Mouse (Mus musculus) activated CD4-positive, CD25-positive, alpha-beta regulatory T cell, adult 4 months (primary cell): ENCODE results near the gene Selenot. TPM values are rescaled to one million over a fixed set of nuclear protein-coding genes. Genes with fewer than 3 reads are reported as not detected.
"Not testable (repeated sequence)": the region's sequence is repeated elsewhere in the genome, so short reads cannot be mapped to it uniquely, and the experiment has no call there.

Source experiments
- ATAC-seq: one replicate; pipeline ENCODE4 v1.8.0; 2017
- polyA plus RNA-seq, 2 experiments: library from polyadenylated mRNA; unstranded; fragments of 100-300 nt; shearing (Covaris generic); gene quantifications; one replicate each; pipeline ENCODE4 v1.2.1; 2017

Selenot gene
- 10 to 100 TPM; 27.9 to 54.8 TPM for polyA plus RNA-seq

GRCm38 (mm10) chr3:58576137-58577066, at the start of gene Selenot:
Gene Selenot, plus strand, starts transcription at chr3:58576636.
- peak; percentile 69 for ATAC-seq

DNA sequence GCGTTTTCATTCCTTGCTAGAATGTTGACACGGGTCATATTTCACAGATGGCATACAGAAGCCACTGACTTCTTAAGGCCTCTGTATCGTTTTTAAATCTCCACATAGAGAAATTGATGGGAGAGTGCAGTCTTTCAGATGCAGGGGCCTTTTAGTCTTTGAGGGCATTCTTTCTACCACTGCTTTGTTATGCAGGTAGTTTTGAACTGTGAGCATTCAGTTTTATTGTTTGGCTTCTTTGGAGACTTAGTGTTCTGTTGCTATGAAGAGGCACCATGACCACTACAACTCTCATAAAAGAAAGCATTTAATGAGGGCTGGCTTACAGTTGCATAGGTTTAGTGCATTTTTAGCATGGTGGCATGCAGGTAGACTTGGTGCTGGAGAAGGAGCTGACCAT, 39.9 kb upstream of the Selenot start:
- ATAC-seq, result no peak

- peak; percentile 84 for ATAC-seq
These were observed 24.2 kb upstream of the Selenot start for GRCm38 (mm10) chr3:58552001-58552811.

GRCm38 (mm10) chr3:58556649-58557048, 19.8 kb upstream of the Selenot start:
- ATAC-seq, result no peak

GRCm38 (mm10) chr3:58559887-58560286, 16.5 kb upstream of the Selenot start:
- no peak for ATAC-seq

DNA sequence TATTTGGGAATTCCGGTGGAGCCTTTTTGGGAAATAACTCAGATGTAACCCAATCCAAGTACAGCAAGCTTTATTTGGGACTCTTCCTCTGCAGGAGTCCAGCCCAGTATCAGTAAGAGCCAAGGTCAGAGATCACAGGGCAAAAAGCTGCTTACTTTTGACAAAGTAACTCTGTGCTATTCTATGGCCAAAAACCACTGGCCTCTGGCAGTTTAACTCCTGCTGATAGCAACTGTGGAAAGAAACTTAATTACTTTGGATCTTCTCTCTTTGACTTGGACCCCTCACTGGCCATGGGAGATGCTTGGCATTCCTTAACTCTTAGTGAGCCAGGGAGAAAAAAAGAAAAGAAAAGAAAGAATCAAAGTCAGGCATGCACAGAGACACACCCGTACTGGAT, 15.0 kb upstream of the Selenot start:
- ATAC-seq, result no peak

- no peak for ATAC-seq
These were observed 5.6 kb upstream of the Selenot start for GRCm38 (mm10) chr3:58570821-58571220.

DNA sequence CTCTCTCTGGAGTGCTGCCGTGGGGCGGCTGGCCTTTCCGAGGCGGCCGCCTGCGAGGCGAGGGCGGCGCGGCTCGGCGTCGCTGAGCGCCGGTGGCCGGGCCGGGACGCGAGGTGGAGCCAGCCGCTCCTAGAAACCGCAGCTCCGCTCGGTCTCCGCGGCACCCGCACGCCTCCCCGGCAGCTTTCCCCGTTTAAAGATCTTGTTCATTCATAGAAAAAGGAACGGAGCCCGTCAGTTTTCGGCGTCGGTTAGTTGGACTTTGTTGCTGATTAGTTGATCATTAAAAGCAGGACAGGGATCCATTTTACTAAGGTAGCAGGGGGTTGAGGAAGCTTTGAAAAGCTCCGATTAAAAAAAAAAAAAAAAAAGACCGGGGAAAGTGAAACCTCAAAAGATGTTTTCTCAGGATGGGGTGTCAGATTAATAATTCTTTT, 649 bp downstream of the Selenot start:
- ATAC-seq, result peak; percentile 55

GRCm38 (mm10) chr3:58577506-58578050, 1.1 kb downstream of the Selenot start:
- ATAC-seq, result no peak

- ATAC-seq, result no peak
These were observed 5.1 kb downstream of the Selenot start for GRCm38 (mm10) chr3:58581530-58581929.

DNA sequence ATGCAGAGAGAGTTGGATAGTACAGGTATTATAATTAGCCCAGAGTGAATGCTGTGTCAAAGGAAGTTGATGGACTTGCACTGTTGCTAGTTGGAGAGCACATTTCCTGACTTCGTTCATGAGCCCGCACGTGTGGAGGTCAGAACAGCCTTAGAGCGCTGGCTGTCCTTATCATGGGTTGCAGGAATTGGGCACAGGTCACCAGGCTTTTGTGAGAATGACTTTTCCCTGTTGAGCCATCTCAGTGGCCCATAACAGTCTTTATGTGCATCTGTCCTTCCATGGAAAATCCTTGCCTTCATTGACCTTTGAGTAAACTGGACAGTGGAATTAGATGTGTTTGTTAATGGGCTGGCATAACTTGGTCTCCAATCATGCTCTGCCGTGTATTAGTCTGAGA, 5.9 kb downstream of the Selenot start:
- no peak for ATAC-seq

GRCm38 (mm10) chr3:58582788-58583426, 6.5 kb downstream of the Selenot start:
- peak; percentile 53 for ATAC-seq

DNA sequence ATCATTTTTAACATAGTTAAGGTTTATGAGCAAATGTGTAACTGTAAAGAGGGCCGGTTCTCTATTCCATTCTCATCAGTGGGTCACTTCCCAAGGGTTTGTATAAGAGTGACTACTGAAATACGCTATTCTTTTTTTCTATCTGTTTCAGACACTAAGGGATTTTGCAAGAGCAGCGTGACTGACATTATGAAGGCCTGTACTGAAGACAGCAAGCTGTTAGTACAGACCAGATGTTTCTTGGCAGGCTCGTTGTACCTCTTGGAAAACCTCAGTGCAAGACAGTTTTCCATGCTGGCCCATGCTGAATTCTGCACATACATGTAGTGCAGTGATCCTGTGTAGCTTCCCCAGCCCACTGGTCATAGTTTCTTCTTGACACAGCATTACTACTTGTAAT, 14.1 kb downstream of the Selenot start:
- not testable (repeated sequence) for ATAC-seq

DNA sequence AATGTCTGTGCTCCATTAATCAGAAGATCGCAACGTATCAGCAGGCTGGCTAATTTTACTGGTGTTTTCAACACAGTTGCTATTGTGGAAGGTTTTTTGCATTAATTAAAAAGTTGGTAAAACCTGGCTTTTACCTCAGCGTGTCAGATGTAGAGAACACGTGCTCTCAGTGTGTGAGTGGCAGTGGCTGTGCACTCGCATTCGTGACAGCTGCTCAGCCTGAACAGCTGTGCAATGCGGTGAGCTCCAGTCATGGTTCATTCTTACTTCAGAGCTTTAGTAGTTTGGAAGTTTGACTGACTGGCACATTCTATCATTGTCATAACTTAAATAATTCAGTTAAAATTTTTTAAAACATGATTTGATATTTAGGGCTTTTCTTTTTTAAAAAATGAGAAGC, 16.2 kb downstream of the Selenot start:
- ATAC-seq, result not testable (repeated sequence)

- ATAC-seq, result no peak
These were observed 17.2 kb downstream of the Selenot start for GRCm38 (mm10) chr3:58593623-58594022.

- no peak for ATAC-seq
These were observed 32.1 kb downstream of the Selenot start for GRCm38 (mm10) chr3:58608506-58608905.

GRCm38 (mm10) chr3:58609985-58610384, 33.5 kb downstream of the Selenot start:
- no peak for ATAC-seq

DNA sequence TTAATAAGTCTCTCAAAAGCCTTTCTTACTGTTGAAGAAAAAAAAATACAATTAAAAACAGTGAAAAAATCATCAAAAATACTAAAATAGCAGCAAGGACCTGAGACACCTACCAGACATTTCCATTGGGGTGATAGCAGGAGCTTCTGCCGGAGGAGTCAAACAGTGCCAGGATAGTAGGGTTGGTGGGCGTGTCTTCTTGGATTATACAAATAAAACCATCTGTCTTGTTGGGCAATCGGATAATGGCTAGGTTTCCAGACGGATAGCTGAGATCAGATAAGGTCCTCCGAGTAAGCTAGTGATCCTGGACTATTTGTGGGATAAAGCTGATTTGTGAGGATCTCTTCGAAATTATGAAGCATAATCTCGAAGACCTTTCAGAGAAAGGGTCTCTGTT, 44.6 kb downstream of the Selenot start:
- ATAC-seq, result no peak

DNA sequence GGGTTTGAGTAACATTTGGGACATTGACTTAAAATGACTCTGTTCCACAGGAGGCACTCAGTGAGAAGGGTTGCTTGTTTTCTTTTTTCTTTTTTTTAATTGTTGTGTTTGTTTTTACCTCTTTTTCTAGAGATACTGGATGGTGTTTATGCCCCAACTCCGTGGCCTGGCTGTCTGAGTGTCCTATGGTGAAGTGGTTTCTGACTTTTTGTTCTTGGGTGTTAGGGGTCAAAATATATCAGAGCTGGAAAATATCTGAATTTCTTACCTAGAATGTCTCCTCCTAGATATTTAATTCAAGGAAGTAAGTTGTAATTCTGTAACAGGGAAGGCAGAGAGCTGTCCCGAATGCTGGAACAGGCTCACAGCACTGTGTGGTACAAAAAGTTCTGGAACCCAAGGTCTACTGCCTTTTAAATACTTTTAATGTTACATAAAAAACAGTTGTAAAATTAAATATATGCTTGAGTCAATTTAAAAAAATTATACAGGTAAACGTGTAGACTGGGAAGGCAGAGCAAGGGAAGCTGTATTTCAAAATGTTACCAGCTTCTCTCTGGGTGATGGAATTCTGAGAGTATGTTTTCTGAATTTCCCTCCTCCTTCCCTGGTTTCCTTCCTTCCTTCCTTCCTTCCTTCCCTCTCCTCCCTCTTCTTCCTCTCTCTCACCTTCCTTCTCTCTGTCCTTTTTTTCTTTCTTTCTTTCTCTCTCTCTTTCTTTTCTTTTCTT, 46.4 kb downstream of the Selenot start:
- peak; percentile 66 for ATAC-seq

DNA sequence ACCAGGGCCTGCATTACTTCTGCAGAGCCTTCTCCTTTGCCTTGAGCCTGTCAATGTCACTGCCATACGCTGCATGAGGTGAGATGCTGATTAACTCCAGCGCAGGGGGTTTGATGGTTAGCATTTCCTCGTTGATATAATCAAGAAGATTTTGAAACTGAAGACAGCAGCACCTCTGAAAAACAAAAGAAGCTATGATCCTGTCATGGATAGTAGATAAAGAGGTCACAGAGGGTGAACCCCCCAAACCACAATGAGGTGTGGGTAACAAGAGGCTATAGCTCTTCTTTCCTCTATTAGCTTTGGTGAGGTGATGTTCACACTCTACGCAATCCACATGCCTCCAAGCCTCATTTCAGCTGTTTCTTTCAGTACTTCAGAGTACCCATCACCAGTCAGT, 48.5 kb downstream of the Selenot start:
- no peak for ATAC-seq

DNA sequence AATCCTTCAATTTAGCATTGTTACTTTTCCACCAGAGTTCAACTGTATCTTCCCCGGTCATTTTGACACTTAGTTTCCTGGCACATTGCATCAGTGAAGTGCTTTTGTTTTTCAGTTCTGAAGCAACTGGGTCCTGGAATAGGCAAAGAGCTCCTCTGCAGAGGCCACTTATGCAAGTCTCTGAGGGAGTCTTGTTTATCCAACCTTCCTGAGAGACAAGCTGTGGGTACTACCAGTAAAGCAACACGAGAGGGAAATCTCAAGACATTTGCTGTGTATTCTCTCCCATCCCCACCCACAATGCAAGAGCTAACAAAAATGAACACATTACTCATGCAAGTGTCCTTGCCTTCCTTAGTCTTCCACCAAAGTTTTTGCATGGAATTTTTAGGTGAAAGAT, 55.3 kb downstream of the Selenot start:
- ATAC-seq, result no peak
